Comparison of ENCODE assay signal across 7 mouse cellular contexts in genomic region chr2:38350386-38350785, GRCm38 (mm10). TPM values are rescaled to one million over a fixed set of nuclear protein-coding genes. Genes with fewer than 3 reads are reported as not detected.
DNase-seq lines count a peak whose midpoint lies in the region; ATAC-seq and TF ChIP-seq lines count a peak whose summit lies in the region.

No protein-coding gene starts in this region.

- H3K9me3 ChIP-seq in lung, postnatal 0 days (ENCODE audit: low read length) = no peaks in the 10 kb centered on the region
- H3K9me3 ChIP-seq in forebrain, embryonic 15.5 days = no peaks in the 10 kb centered on the region
- H3K9me3 ChIP-seq in limb, embryonic 15.5 days = no peaks in the 10 kb centered on the region
- H3K9me3 ChIP-seq in stomach, embryonic 15.5 days = no peaks in the 10 kb centered on the region

- WGBS in lung, postnatal 0 days = under 1% methylated on average over 13 of the region's 13 CpGs
- WGBS in forebrain, embryonic 15.5 days = under 1% methylated on average over 13 of the region's 13 CpGs
- under 1% methylated on average over 13 of the region's 13 CpGs for WGBS in limb, embryonic 15.5 days
- under 1% methylated on average over 13 of the region's 13 CpGs for whole genome bisulfite sequencing in stomach, embryonic 15.5 days

- no peak for TF ChIP-seq CTCF in lung, postnatal 0 days (IDR thresholded peaks at IDR 0.05)

- ATAC-seq in lung, postnatal 0 days = no peak
- ATAC-seq in forebrain, embryonic 15.5 days (replicated peaks) = peak; percentile 44
- ATAC-seq in limb, embryonic 15.5 days (ENCODE audit: insufficient number of reproducible peaks, low FRiP score, low TSS enrichment, low read depth) = no peak
- ATAC-seq in stomach, embryonic 15.5 days (ENCODE audit: insufficient read depth, low FRiP score, low read depth) = no peak

- peaks cover 5% of the 10 kb centered on the region for H3K4me1 ChIP-seq in lung, postnatal 0 days (ENCODE audit: insufficient read depth, low read depth, low read length)
- peaks cover 82% of the 10 kb centered on the region for H3K4me1 ChIP-seq in forebrain, embryonic 15.5 days
- peaks cover 56% of the 10 kb centered on the region for H3K4me1 ChIP-seq in limb, embryonic 15.5 days
- peaks cover 21% of the 10 kb centered on the region for H3K4me1 ChIP-seq in stomach, embryonic 15.5 days

- H3K36me3 ChIP-seq in lung, postnatal 0 days (ENCODE audit: insufficient read depth, low read length) = no peaks in the 10 kb centered on the region
- no peaks in the 10 kb centered on the region for H3K36me3 ChIP-seq in forebrain, embryonic 15.5 days
- no peaks in the 10 kb centered on the region for H3K36me3 ChIP-seq in limb, embryonic 15.5 days
- H3K36me3 ChIP-seq in stomach, embryonic 15.5 days = no peaks in the 10 kb centered on the region

- H3K4me2 ChIP-seq in lung, postnatal 0 days (replicated peaks; ENCODE audit: low read depth, low read length) = peak overlapping the region; percentile 48
- H3K4me2 ChIP-seq in forebrain, embryonic 15.5 days (replicated peaks) = peak overlapping the region; percentile 86
- H3K4me2 ChIP-seq in limb, embryonic 15.5 days = peak overlapping the region; percentile 87
- H3K4me2 ChIP-seq in stomach, embryonic 15.5 days = peak overlapping the region; percentile 87

- peak overlapping the region; percentile 38 for H3K4me3 ChIP-seq in lung, postnatal 0 days (ENCODE audit: low read depth, low read length)
- H3K4me3 ChIP-seq in forebrain, embryonic 15.5 days = peak overlapping the region; percentile 72
- H3K4me3 ChIP-seq in limb, embryonic 15.5 days = peak overlapping the region; percentile 58
- H3K4me3 ChIP-seq in stomach, embryonic 15.5 days (replicated peaks) = peak overlapping the region; percentile 40

- TF ChIP-seq EP300 in lung, postnatal 0 days (IDR thresholded peaks at IDR 0.05) = no peak

- H3K27me3 ChIP-seq in lung, postnatal 0 days (replicated peaks; ENCODE audit: insufficient read depth, low read length) = peaks cover 100% of the 10 kb centered on the region
- H3K27me3 ChIP-seq in forebrain, embryonic 15.5 days = no peaks in the 10 kb centered on the region
- H3K27me3 ChIP-seq in limb, embryonic 15.5 days = peaks cover 99% of the 10 kb centered on the region
- H3K27me3 ChIP-seq in stomach, embryonic 15.5 days (replicated peaks) = peaks cover 99% of the 10 kb centered on the region

- no peak overlapping the region for H3K27ac ChIP-seq in lung, postnatal 0 days (ENCODE audit: low read length)
- H3K27ac ChIP-seq in forebrain, embryonic 15.5 days (replicated peaks) = peak overlapping the region; percentile 96
- peak overlapping the region; percentile 67 for H3K27ac ChIP-seq in limb, embryonic 15.5 days
- H3K27ac ChIP-seq in stomach, embryonic 15.5 days = no peak overlapping the region

- DNase-seq in lung, postnatal 0 days (ENCODE audit: low spot score) = no peak
- no peak for DNase-seq in lung, postnatal 10 days
- no peak for DNase-seq in ovary, adult 18-20 months (ENCODE audit: low spot score)
- no peak for DNase-seq in gastrocnemius, postnatal 4 days (ENCODE audit: low spot score in 2 of 2)

- no peak overlapping the region for H3K9ac ChIP-seq in lung, postnatal 0 days (replicated peaks; ENCODE audit: low read depth)
- peak overlapping the region; percentile 93 for H3K9ac ChIP-seq in forebrain, embryonic 15.5 days (replicated peaks)
- H3K9ac ChIP-seq in limb, embryonic 15.5 days = no peak overlapping the region
- H3K9ac ChIP-seq in stomach, embryonic 15.5 days = no peak overlapping the region

RNA-seq across cellular contexts. Expression of gene Lhx2, which starts 11.3 kb away (rescaled TPM):
- not detected in 2 replicates for polyA plus RNA-seq in lung, postnatal 0 days (2015; fragmentation: Nextera tagmentation; extraction: Ambion mirVana)
- polyA plus RNA-seq in forebrain, embryonic 15.5 days (2015; fragmentation: Nextera tagmentation; extraction: Ambion mirVana) = 91.0 and 111 TPM in 2 replicates
- 5.1 and 8.5 TPM in 2 replicates for polyA plus RNA-seq in limb, embryonic 15.5 days (2015; fragmentation: Nextera tagmentation; extraction: Ambion mirVana)
- 0.15 and 0.41 TPM in 2 replicates for polyA plus RNA-seq in stomach, embryonic 15.5 days (2015; fragmentation: Nextera tagmentation; extraction: Ambion mirVana)
- total RNA-seq in gastrocnemius, postnatal 4 days (2021) = under 1 TPM; 0.78 TPM

Comparison
In these comparisons a context has a peak if more than half of its experiments do, and no peak if none do; other contexts are left out.
1. H3K27ac ChIP-seq: peak in forebrain, embryonic 15.5 days (single experiment) and limb, embryonic 15.5 days (single experiment); none in lung, postnatal 0 days (single experiment) and stomach, embryonic 15.5 days (single experiment).
2. Peak in every context shown above with its lines, with median percentiles within 50 percentile points of each other: H3K4me2 ChIP-seq and H3K4me3 ChIP-seq.